Mouse (Mus musculus): ENCODE measurements around the gene Ambra1.

Ambra1 gene

GRCm38 (mm10) chr2:91739586-91739985 lies 9.7 kb downstream of the Ambra1 start:
- no peak for DNase-seq

GRCm38 (mm10) chr2:91744686-91745085 lies 14.8 kb downstream of the Ambra1 start:
- DNase-seq: no peak

GRCm38 (mm10) chr2:91749811-91750261 lies 19.9 kb downstream of the Ambra1 start:
- DNase-seq: peak; percentile 45

GRCm38 (mm10) chr2:91771921-91772705 lies 42.2 kb downstream of the Ambra1 start:
- DNase-seq: peak; percentile 78

GRCm38 (mm10) chr2:91773309-91773708 lies 43.4 kb downstream of the Ambra1 start:
- DNase-seq: peak; percentile 50

- peak; percentile 68 for DNase-seq
Measured at GRCm38 (mm10) chr2:91779166-91779565, 49.2 kb downstream of the Ambra1 start.

- no peak for DNase-seq
Measured at GRCm38 (mm10) chr2:91791621-91792020, 61.7 kb downstream of the Ambra1 start.

- no peak for DNase-seq
Measured at GRCm38 (mm10) chr2:91792346-91792745, 62.4 kb downstream of the Ambra1 start.

GRCm38 (mm10) chr2:91794466-91794865 lies 64.5 kb downstream of the Ambra1 start:
- no peak for DNase-seq

GRCm38 (mm10) chr2:91795091-91795490 lies 65.2 kb downstream of the Ambra1 start:
- no peak for DNase-seq

GRCm38 (mm10) chr2:91811433-91811832 lies 81.5 kb downstream of the Ambra1 start:
- DNase-seq: no peak

GRCm38 (mm10) chr2:91816741-91817140 lies 86.8 kb downstream of the Ambra1 start:
- DNase-seq: no peak

GRCm38 (mm10) chr2:91832227-91832626 lies 102.3 kb downstream of the Ambra1 start:
- DNase-seq: no peak

- no peak for DNase-seq
Measured at GRCm38 (mm10) chr2:91834272-91834671, 104.3 kb downstream of the Ambra1 start.

- no peak for DNase-seq
Measured at GRCm38 (mm10) chr2:91835031-91835430, 105.1 kb downstream of the Ambra1 start.

- no peak for DNase-seq
Measured at GRCm38 (mm10) chr2:91835631-91836030, 105.7 kb downstream of the Ambra1 start.

GRCm38 (mm10) chr2:91844085-91844484 lies 114.2 kb downstream of the Ambra1 start:
- no peak for DNase-seq

GRCm38 (mm10) chr2:91852446-91853191 lies 122.7 kb downstream of the Ambra1 start:
- peak; percentile 55 for DNase-seq

GRCm38 (mm10) chr2:91854575-91854974 lies 124.6 kb downstream of the Ambra1 start:
- no peak for DNase-seq

GRCm38 (mm10) chr2:91856958-91857357 lies 127.0 kb downstream of the Ambra1 start:
- no peak for DNase-seq

- no peak for DNase-seq
Measured at GRCm38 (mm10) chr2:91859423-91859822, 129.5 kb downstream of the Ambra1 start.

- peak; percentile 43 for DNase-seq
Measured at GRCm38 (mm10) chr2:91870754-91871153, 140.8 kb downstream of the Ambra1 start.

GRCm38 (mm10) chr2:91871225-91871624 lies 141.3 kb downstream of the Ambra1 start:
- DNase-seq: no peak

GRCm38 (mm10) chr2:91872658-91873057 lies 142.7 kb downstream of the Ambra1 start:
- no peak for DNase-seq
